Mouse (Mus musculus): ENCODE results near the gene Olfr1238.

Gene Olfr1238

GRCm38 (mm10) chr2:89409576-89409975 is at the start of gene Olfr1238:
Gene Olfr1238 (minus strand): TSS chr2:89409676.
- in situ Hi-C loops (cut with MboI, MseI), result no loop called here

GRCm38 (mm10) chr2:89442900-89443299 is 33.4 kb upstream of the Olfr1238 start, which contains the start of gene Olfr1240:
Gene Olfr1240 (minus strand): TSS chr2:89443000.
- in situ Hi-C loops (cut with MboI, MseI), result no loop called here

- in situ Hi-C loops (cut with MboI, MseI), result no loop called here
Observed at GRCm38 (mm10) chr2:89420307-89420706, 10.8 kb upstream of the Olfr1238 start, which contains the start of gene Olfr1239. Gene Olfr1239 (minus strand): TSS chr2:89420407.

- in situ Hi-C loops (cut with MboI, MseI), result no loop called here
Observed at GRCm38 (mm10) chr2:89414557-89414956, 5.1 kb upstream of the Olfr1238 start.

- in situ Hi-C loops (cut with MboI, MseI), result no loop called here
Observed at GRCm38 (mm10) chr2:89400882-89401281, 8.6 kb downstream of the Olfr1238 start.

GRCm38 (mm10) chr2:89364765-89365164 is 44.7 kb downstream of the Olfr1238 start, which contains the start of gene Olfr1234:
Gene Olfr1234 (minus strand): TSS chr2:89364865.
- in situ Hi-C loops (cut with MboI, MseI), result no loop called here

All from regulatory T cell (primary cell).